Mouse (Mus musculus) splenic B cell, adult 2 months (primary cell): ENCODE results near the gene Flcn.
A peak's percentile ranks its signal among the peaks of the same experiment; 100 is the strongest.

Experiments used
- DNase-seq: peaks from one replicate; pipeline ENCODE4 v3.0.0-alpha.2; 2011; ENCODE audit warnings: low read depth, low spot score
- H3K27me3 ChIP-seq: 2 replicates; pipeline ENCODE4 v1.6.1; 2012; ENCODE audit warnings: mild to moderate bottlenecking, low read length, moderate library complexity, mixed read lengths; ENCODE audit not compliant: control insufficient read depth, poor library complexity, insufficient read depth, severe bottlenecking
- H3K36me3 ChIP-seq: 2 replicates; pipeline ENCODE4 v1.6.1; 2012; ENCODE audit warnings: mild to moderate bottlenecking, low read length, moderate library complexity, mixed read lengths; ENCODE audit not compliant: control insufficient read depth, poor library complexity, insufficient read depth, severe bottlenecking

Gene Flcn

DNA sequence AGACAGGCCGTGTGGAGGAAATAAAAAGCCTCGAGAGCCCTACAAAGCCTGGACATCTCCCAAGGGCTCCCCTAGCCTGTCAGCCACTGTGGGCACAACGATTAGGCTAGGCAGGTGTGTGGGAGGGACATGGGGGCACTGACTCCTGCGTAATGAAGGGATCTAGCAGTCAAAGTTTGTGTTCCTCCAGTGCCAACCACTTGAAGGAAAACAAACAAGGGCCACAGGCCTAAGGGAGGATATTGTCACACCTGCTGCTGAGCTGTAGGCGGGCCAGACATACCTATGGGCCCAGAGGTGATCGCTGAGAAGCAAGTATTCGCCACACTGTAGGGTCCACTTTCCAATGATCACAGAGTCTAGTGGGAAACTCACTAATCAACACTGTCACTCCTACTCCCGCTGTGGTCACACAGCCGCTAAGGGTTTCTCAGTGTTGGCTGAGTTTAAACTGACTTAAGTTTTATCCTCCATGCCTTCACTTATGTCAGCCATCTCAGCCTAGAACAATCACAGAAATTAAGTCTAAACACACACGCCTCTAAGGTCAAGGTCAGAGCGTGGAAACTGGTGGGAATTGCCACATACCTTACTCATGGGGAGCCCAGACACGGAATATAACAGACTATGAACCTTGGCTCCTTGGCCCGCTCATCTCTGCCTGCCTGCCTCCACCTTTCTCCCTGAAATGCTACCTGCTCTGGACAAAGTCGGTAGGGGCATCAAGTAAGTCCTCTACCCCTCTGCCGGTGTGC lies 23.2 kb downstream of the Flcn start:
- Histone ChIP-seq H3K27me3 (no peaks in the 10 kb centered on the region), H3K36me3 (peaks cover 1% of the 10 kb centered on the region; the same call in 1 of the 2 replicates)
- no peak for DNase-seq

DNA sequence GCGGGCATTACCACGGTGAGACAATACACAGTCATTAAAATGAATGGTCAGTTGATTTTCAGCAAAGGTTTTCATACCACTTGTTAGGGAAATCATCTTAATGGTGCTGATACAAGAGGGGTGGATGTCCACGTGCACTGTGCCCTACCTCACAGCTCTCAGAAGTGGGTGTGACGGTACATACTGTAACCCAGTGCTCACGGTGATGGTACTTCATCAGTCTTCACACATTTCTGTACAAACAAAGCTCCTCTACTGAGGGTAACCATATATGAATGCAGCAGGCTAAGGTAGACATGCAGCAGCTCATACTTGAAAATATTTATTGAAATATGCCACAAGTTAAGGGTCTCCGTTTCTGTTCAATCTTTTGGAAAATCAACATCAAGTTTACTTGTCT lies 26.2 kb downstream of the Flcn start:
- H3K36me3 ChIP-seq, result no peaks in the 10 kb centered on the region
- DNase-seq, result no peak

DNA sequence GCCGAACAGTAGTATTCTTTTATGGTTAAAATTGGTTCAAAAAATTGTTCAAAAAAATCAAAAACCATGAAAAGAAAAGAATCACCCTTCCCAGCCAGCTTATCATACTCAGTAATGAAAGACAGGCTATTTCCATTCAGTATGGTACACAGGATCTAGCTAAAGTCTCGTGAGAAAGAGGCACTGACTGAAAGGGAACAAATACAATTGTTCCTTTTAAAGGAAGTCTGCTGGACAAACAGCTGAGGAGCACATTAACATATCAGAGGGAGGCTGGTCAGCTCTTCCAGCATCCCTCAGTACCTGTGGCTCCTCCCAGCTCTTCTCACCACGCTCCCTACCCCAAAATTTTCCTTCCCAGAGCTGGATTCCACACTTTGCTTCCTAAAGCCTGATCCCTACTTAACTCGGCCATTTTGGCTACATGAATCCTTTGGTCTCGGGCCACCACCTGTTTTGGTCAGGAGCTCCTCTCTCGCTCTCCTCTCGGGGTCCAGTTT lies 27.7 kb downstream of the Flcn start:
- H3K36me3 ChIP-seq, result no peaks in the 10 kb centered on the region
- DNase-seq, result no peak
- H3K27me3 ChIP-seq, result no peaks in the 10 kb centered on the region

More for the DNA sequence above, 26.2 kb downstream of the Flcn start:
- H3K27me3 ChIP-seq, result no peaks in the 10 kb centered on the region

DNA sequence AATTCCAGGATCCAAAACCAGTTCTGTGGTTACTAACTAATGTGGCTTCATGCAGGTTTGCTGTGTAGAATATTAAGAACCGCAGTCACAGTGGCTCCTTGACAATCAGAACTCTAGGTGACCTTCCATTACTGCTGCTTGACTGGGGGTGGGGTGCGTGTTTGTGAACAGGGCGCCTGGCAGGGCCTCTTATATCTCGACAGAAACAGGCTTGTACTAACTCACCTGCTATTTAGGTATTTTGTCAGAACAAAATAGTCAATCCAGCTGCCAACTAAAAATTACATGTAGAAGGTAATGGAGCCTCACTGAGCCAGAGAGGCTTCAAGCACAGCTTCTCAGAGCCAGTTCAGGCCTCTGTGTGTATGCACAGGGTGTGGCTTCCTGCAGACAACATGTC lies 29.6 kb downstream of the Flcn start:
- H3K36me3 ChIP-seq, result no peaks in the 10 kb centered on the region; the same call in 1 of the 2 replicates
- DNase-seq, result no peak
- no peaks in the 10 kb centered on the region for H3K27me3 ChIP-seq

DNA sequence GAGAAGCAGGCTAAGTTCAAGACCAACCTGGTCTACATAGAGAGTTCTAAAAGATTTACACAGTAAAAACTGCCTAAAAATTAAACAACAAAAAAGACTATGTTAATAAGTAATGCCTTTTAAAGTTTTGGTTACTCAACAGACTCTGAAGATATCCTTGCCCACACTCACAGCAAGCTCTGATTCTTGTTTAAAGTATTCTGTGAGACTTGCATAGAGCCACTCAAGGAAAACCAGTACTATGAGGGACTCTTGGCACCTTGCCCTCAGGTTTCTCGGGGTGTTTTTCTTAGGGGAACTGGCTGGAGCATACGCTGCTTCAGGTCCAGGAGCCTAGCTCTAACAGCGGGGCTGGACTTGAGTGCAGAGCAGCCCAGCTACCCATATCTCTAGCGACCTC lies 30.4 kb downstream of the Flcn start:
- no peak for DNase-seq
- Histone ChIP-seq H3K36me3 (no peaks in the 10 kb centered on the region; the same call in 1 of the 2 replicates), H3K27me3 (no peaks in the 10 kb centered on the region)

DNA sequence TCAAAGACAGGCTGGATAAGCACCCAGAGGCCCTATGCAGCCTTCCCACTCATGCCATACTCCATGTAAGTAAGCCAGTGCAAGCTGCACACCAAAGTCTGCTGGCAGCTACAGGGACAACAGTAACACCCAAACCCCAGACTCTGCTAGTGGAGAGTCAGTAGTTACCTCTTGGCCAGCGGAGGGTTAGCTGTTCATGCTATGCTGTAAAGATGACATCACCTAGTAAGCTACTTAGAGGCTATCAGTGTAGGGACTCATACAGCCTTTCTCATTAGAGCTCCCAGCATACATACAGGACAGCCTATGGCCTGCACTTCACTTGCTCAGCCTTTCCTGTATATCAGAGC lies 31.0 kb downstream of the Flcn start:
- no peaks in the 10 kb centered on the region for H3K27me3 ChIP-seq
- no peak for DNase-seq
- H3K36me3 ChIP-seq, result no peaks in the 10 kb centered on the region; the same call in none of the 2 replicates

DNA sequence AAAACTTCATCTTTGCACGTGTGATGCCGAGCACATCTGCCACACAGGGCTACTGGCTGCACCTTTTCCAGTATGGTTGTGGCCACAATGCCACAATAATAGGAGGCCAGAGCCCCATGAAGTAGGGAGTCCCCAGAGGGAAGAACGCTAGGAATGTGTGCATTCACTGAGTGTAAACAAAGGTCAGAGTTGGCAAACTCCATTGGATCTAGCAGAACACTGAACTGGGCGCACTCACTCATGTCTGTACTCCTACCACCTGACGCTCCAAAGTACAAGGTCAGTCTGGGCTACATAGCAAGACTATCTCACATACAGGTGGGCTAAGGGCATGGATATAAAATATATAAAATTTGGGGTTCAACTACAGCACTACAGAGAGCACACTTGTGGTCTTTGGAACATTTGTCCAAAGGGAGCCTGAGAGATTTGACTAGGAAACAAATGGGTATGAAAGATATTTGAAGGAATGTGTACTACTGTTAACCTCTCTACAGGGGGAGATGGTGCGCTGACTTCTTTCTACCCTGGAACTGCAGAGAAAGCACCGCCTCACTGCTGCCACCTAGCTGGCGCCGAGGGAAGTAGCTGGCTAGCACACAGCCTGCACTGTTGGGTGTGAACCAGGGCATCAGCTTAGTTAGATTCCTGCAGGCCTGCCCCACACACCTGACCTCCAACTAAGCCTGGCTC lies 31.5 kb downstream of the Flcn start:
- H3K36me3 ChIP-seq, result no peaks in the 10 kb centered on the region; the same call in none of the 2 replicates
- DNase-seq, result peak; percentile 87
- H3K27me3 ChIP-seq, result no peaks in the 10 kb centered on the region

DNA sequence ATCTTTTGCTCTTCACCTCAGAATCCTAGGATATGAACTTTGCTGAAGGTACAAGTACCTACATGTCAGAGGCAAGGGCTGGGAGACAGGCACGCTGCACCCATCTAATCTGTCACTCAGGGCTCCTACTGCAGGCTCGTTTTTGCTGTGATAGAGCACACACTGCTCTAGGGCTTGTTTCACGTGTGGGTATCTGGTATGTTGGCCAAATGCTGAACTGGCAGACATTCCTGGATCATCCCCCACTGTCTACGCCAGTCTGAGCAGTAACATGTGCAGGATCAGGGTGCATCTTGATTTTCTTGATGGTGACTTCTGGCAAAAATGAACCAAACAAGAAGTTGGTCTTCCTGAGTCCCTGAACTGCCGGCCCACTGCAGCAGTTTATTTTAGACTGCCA lies 32.6 kb downstream of the Flcn start:
- Histone ChIP-seq H3K36me3 (no peaks in the 10 kb centered on the region; the same call in none of the 2 replicates), H3K27me3 (no peaks in the 10 kb centered on the region)
- DNase-seq, result no peak

DNA sequence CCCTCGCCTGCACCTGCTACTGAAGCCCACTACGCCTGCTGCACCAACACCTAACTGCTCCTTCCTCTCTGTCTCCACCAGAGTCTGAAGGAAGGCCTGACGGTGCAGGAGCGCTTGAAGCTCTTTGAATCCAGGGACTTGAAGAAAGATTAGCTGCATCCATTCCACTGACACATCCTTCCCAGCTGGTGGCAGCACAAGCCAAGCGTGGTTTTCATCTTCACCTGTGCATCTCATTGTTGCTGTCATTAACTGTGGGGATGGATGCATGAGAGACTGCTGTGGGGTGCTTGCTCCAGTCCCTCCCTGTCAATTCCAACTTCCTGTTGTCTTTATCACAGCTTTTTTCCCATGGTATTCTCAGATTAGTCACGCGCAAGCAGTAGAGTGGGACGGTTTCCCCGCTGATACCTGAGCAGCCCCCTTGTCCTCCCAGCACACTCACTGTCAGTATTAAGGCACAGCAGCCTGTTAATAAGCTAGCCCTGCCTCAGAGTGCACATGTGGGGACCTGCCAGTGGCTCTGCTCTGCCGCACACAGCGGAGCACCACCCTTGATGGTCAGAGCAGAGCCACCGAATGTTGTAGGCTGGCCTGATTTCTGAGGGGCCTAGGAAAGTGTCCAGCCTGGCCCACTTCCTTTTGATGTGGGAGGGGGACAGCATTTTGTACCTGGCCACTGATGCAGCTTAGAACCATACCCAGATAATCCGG lies 34.2 kb downstream of the Flcn start:
- no peaks in the 10 kb centered on the region; the same call in none of the 2 replicates for H3K36me3 ChIP-seq
- H3K27me3 ChIP-seq, result no peaks in the 10 kb centered on the region
- DNase-seq, result no peak

DNA sequence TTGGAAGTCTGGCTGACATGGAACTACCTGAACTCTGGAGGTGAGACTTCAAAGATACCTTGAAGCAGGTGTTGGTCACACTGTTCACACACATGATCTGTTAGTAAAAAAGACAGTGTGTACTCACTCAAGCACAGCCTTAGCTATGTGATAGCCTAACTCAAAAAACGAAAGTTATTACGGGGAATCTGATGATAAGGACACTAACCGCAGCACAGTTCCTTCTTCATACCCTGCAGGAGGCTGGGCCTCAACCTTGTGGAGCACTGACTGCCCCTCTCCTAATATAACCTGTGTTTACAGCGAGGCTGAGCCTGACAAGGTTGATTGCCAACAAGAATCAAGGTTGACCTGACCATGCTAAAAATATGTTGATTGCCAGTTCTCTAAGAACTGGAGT lies 35.3 kb downstream of the Flcn start:
- Histone ChIP-seq H3K36me3 (no peaks in the 10 kb centered on the region; the same call in none of the 2 replicates), H3K27me3 (no peaks in the 10 kb centered on the region)
- DNase-seq, result no peak

DNA sequence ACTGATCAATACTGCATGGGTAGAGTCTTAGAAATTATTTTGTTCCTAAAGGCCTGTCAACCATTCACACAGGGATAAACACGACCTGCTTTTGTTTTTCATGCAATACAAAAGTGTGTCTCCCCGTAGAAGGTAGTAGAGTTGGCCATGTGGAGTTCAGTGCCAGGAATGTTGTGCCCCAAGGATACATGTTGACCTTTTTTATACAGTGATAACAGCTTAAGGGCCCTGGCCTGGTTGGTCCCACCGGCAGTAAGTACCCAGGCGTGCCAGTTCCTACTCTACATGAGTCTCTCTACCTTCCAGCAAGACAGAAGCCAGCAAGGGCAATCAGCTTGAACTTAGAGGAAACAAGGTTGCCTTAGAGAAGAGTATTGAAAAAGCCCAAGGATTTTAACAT lies 36.9 kb downstream of the Flcn start:
- H3K27me3 ChIP-seq, result no peaks in the 10 kb centered on the region
- DNase-seq, result no peak
- no peaks in the 10 kb centered on the region; the same call in none of the 2 replicates for H3K36me3 ChIP-seq

DNA sequence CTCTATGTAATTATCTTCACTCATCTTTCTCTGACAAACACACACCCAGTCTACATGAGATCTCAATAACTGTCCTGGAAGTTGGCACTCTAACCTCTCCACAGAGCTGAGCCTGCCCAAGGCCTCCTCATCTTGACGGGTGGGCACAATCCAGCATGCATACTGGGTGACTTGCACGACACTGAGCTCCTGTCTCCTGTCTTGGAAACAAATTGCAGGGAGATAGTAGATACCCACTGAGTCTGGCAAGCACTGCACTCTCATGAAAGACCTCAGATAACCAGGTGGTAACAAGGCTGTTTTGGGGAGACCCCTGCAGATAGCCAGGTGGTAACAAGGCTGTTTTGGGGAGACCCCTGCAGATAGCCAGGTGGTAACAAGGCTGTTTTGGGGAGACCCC lies 37.5 kb downstream of the Flcn start:
- no peak for DNase-seq
- Histone ChIP-seq H3K36me3 (no peaks in the 10 kb centered on the region; the same call in none of the 2 replicates), H3K27me3 (no peaks in the 10 kb centered on the region)

DNA sequence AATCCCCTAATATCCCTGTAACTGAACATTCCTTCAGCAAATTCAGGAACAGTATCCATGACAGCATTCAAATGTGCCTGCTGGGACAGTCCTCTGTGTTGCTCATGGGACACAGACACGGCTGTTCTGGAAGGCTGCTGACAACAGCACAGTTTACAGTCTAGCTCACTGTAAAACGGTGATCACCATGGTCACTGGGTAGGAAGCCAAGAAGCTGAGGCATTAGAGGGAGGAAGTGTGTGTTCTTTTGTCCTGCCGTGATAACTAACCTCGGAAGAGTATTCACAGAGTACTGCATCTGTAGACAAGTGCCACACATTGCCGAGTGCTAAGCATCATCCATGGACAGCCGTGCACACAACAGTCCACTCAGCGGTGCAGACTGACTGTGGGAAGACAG lies 39.1 kb downstream of the Flcn start:
- H3K27me3 ChIP-seq, result no peaks in the 10 kb centered on the region
- DNase-seq, result no peak
- H3K36me3 ChIP-seq, result peaks cover 2% of the 10 kb centered on the region

DNA sequence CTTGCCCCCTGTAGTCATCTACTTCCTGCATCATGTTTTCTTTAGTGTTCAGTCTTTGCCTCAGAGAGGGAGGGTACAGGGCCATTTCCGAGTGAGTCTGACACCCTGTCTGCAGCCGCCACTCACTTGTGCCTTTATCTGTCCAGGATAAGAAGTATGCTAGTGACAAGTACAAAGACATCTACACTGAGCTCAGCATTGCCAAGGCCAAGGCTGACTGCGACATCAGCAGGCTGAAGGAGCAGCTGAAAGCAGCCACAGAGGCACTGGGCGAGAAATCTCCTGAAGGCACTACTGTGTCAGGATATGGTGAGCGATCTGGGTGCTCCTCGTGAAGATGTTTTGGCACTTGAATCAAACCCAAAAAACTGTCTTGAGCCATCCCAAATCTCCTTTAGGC lies 40.1 kb downstream of the Flcn start:
- no peaks in the 10 kb centered on the region for H3K27me3 ChIP-seq
- peaks cover 3% of the 10 kb centered on the region for H3K36me3 ChIP-seq
- DNase-seq, result no peak

DNA sequence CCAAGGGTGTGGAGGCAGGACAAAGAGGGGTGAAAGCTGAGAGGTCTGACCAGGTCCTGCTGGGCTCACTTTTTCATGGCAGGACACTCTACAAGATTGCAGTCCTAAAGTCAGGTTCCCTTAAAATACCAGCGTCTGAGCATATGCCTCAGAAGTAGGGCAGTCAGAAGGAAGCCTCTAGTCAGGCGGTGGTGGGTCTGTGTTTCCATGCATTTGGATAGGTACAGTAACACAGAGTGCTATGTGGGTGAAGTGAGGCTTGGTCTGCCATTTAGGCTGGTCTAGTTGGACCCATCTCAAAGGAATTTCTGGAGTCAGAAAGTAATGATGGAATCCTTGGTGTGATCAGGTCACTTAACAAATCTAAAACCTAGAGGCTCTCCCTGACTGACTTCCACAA lies 40.5 kb downstream of the Flcn start:
- no peaks in the 10 kb centered on the region for H3K27me3 ChIP-seq
- peaks cover 5% of the 10 kb centered on the region for H3K36me3 ChIP-seq
- no peak for DNase-seq
